Mouse (Mus musculus): ENCODE data around the gene Cdk6. TPM values are rescaled to one million over a fixed set of nuclear protein-coding genes. Genes with fewer than 3 reads are reported as not detected.

Gene Cdk6
- total RNA-seq, 2 experiments from 2014 or later = 179 to 200 TPM

- no peak for ATAC-seq (replicated peaks; ENCODE audit: low FRiP score, low TSS enrichment, poor library complexity, severe bottlenecking)
Observed at GRCm38 (mm10) chr5:3500957-3501563, 159.8 kb downstream of the Cdk6 start.

- no peak for ATAC-seq (replicated peaks; ENCODE audit: low FRiP score, low TSS enrichment, poor library complexity, severe bottlenecking)
Observed at GRCm38 (mm10) chr5:3501564-3502001, 160.3 kb downstream of the Cdk6 start.

GRCm38 (mm10) chr5:3502610-3503350, 161.5 kb downstream of the Cdk6 start:
- ATAC-seq (replicated peaks; ENCODE audit: low FRiP score, low TSS enrichment, poor library complexity, severe bottlenecking) = peak; percentile 56

GRCm38 (mm10) chr5:3503373-3503772, 162.1 kb downstream of the Cdk6 start:
- ATAC-seq (replicated peaks; ENCODE audit: low FRiP score, low TSS enrichment, poor library complexity, severe bottlenecking) = no peak; the same call in 1 of the 2 replicates

GRCm38 (mm10) chr5:3503836-3504323, 162.6 kb downstream of the Cdk6 start:
- no peak for ATAC-seq (replicated peaks; ENCODE audit: low FRiP score, low TSS enrichment, poor library complexity, severe bottlenecking)

GRCm38 (mm10) chr5:3504453-3504852, 163.2 kb downstream of the Cdk6 start:
- no peak for ATAC-seq (replicated peaks; ENCODE audit: low FRiP score, low TSS enrichment, poor library complexity, severe bottlenecking)

- ATAC-seq (replicated peaks; ENCODE audit: low FRiP score, low TSS enrichment, poor library complexity, severe bottlenecking) = no peak
Observed at GRCm38 (mm10) chr5:3505553-3505952, 164.3 kb downstream of the Cdk6 start.

- ATAC-seq (replicated peaks; ENCODE audit: low FRiP score, low TSS enrichment, poor library complexity, severe bottlenecking) = no peak
Observed at GRCm38 (mm10) chr5:3508480-3509381, 167.4 kb downstream of the Cdk6 start.

- peak; percentile 21; the same call in 1 of the 2 replicates for ATAC-seq (replicated peaks; ENCODE audit: low FRiP score, low TSS enrichment, poor library complexity, severe bottlenecking)
Observed at GRCm38 (mm10) chr5:3509503-3509902, 168.2 kb downstream of the Cdk6 start.

- 0 out of 2 replicates have a peak, but pooled peaks have one; percentile 7 for ATAC-seq (replicated peaks; ENCODE audit: low FRiP score, low TSS enrichment, poor library complexity, severe bottlenecking)
Observed at GRCm38 (mm10) chr5:3511097-3511795, 170.0 kb downstream of the Cdk6 start.

- ATAC-seq (replicated peaks; ENCODE audit: low FRiP score, low TSS enrichment, poor library complexity, severe bottlenecking) = peak; percentile 69
Observed at GRCm38 (mm10) chr5:3512584-3512983, 171.3 kb downstream of the Cdk6 start.

GRCm38 (mm10) chr5:3514901-3515311, 173.6 kb downstream of the Cdk6 start:
- peak; percentile 39 for ATAC-seq (replicated peaks; ENCODE audit: low FRiP score, low TSS enrichment, poor library complexity, severe bottlenecking)

- peak; percentile 26; the same call in 1 of the 2 replicates for ATAC-seq (replicated peaks; ENCODE audit: low FRiP score, low TSS enrichment, poor library complexity, severe bottlenecking)
Observed at GRCm38 (mm10) chr5:3515477-3515876, 174.2 kb downstream of the Cdk6 start.

GRCm38 (mm10) chr5:3516481-3517075, 175.3 kb downstream of the Cdk6 start:
- ATAC-seq (replicated peaks; ENCODE audit: low FRiP score, low TSS enrichment, poor library complexity, severe bottlenecking) = peak; percentile 28

GRCm38 (mm10) chr5:3520493-3521359, 179.4 kb downstream of the Cdk6 start:
- no peak for ATAC-seq (replicated peaks; ENCODE audit: low FRiP score, low TSS enrichment, poor library complexity, severe bottlenecking)

GRCm38 (mm10) chr5:3521741-3522140, 180.5 kb downstream of the Cdk6 start:
- no peak for ATAC-seq (replicated peaks; ENCODE audit: low FRiP score, low TSS enrichment, poor library complexity, severe bottlenecking)

- no peak for ATAC-seq (replicated peaks; ENCODE audit: low FRiP score, low TSS enrichment, poor library complexity, severe bottlenecking)
Observed at GRCm38 (mm10) chr5:3522826-3523225, 181.5 kb downstream of the Cdk6 start.

Measured in megakaryocyte-erythroid progenitor cell, adult 5-6 weeks (primary cell).